Mouse (Mus musculus) embryonic fibroblast, embryonic 13.5 days (primary cell): ENCODE data around the gene Bod1l.

Experiments
- CTCF ChIP-seq: IDR thresholded peaks from 2 replicates; pipeline ENCODE4 v1.5.1; 2011; ENCODE audit warnings: mild to moderate bottlenecking, control low read depth, low read length, moderate library complexity, borderline replicate concordance; ENCODE audit not compliant: insufficient read depth
- POLR2A ChIP-seq: IDR thresholded peaks from 2 replicates; pipeline ENCODE4 v1.6.1; 2011; ENCODE audit warnings: low read depth, mild to moderate bottlenecking, control low read depth, low read length, moderate library complexity

GRCm38 (mm10) chr5:41830100-41830499 is 14.0 kb downstream of the Bod1l start:
- no peak for TF ChIP-seq POLR2A
- no peak for TF ChIP-seq CTCF
